Mouse (Mus musculus) heart, adult 2 months (tissue): Measurements from ENCODE around the gene Hmbs.
"Not testable (repeated sequence)": the region's sequence is repeated elsewhere in the genome, so short reads cannot be mapped to it uniquely, and the experiment has no call there.

Experiments
- CTCF ChIP-seq: fragments of 200-600 bp; IDR thresholded peaks from 2 replicates; pipeline ENCODE4 v1.8.1; 2022; ENCODE audit warnings: antibody characterized with exemption, mild to moderate bottlenecking, moderate library complexity
- EP300 ChIP-seq: fragments of 200-500 bp; IDR thresholded peaks from 2 replicates; pipeline ENCODE4 v1.6.1; 2011; ENCODE audit warnings: low read depth, low read length, control low read depth; ENCODE audit not compliant: insufficient read depth
- POLR2A ChIP-seq: fragments of 200-500 bp; IDR thresholded peaks from 2 replicates; pipeline ENCODE4 v1.6.1; 2011; ENCODE audit warnings: mild to moderate bottlenecking, low read depth, low read length, control low read depth; ENCODE audit not compliant: insufficient read depth

DNA sequence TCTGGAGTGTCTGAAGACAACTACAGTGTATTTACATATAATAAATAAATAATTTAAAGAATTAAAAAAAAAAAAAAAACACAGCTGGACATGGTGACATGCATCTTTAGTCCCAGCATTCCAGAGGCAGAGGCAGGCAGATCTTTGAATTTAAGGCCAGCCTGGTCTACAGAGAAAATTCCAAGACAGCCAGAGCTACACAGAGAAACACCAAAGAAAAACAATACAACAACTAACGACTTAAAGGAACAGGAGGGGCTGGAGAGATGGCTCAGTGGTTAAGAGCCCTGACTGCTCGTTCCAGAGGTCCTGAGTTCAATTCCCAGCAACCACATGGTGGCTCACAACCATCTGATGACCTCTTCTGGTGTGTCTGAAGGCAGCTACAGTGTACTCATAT lies 33.3 kb upstream of the Hmbs start:
- not testable (repeated sequence) for TF ChIP-seq CTCF, EP300, POLR2A
